Mouse (Mus musculus): ENCODE data around the gene Npl. TPM values are rescaled to one million over a fixed set of nuclear protein-coding genes. Genes with fewer than 3 reads are reported as not detected.

Npl gene
- 6.1 and 7.1 TPM in 2 replicates for polyA plus RNA-seq (2015; fragmentation: Nextera tagmentation; extraction: Ambion mirVana)

DNA sequence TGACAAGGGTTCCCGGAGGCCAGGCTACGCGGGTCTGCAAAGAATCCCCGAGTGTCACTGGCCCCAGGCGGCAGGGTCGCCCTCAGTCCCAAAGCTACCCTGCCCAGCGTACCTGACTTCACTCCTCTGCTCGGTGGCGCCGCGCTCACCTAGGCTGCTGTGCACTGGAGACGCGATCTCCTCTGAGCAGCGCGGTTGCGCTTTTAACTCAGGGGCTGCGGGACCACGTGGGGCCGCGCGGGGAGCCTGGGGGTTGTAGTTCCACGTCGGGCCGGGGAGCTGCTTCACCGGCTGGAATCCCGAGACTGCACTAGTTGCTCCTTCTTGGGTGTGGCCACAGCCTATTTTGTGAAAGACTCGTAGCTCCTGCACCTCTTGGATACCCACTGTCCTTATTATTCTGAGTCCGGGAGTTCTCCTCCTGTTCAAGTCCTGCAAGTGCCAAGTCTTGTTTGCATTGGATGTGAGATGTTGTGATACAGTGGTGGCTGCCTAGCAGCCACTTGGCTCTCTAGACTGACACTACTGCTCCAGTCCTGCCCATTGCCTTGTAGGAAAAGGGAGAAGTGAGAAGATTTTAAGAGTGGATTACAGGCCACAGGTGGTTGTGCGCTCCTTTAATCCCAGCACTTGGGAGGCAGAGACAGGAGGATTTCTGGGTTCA is at the start of gene Npl:
Gene Npl (minus strand): TSS at position 510 of the 664 bp plus-strand sequence.
- Histone ChIP-seq H3K36me3 (replicated peaks) (no peaks in the 10 kb centered on the region), H3K9ac (no peak within 1 kb of the TSS), H3K9me3 (replicated peaks) (no peaks in the 10 kb centered on the region), H3K27me3 (peaks cover 3% of the 10 kb centered on the region; the same call in 1 of the 2 replicates), H3K27ac (replicated peaks) (no peak within 1 kb of the TSS), H3K4me3 (replicated peaks) (peak within 1 kb of the TSS; percentile 49), H3K4me2 (peak within 1 kb of the TSS; percentile 62), H3K4me1 (replicated peaks) (no peaks in the 10 kb centered on the region; the same call in 1 of the 2 replicates)
- peak; percentile 56; the same call in 1 of the 2 replicates for ATAC-seq (ENCODE audit: insufficient read depth)
- 5% methylated on average over 29 of the region's 29 CpGs for WGBS (ENCODE audit: insufficient replicate concordance)

DNA sequence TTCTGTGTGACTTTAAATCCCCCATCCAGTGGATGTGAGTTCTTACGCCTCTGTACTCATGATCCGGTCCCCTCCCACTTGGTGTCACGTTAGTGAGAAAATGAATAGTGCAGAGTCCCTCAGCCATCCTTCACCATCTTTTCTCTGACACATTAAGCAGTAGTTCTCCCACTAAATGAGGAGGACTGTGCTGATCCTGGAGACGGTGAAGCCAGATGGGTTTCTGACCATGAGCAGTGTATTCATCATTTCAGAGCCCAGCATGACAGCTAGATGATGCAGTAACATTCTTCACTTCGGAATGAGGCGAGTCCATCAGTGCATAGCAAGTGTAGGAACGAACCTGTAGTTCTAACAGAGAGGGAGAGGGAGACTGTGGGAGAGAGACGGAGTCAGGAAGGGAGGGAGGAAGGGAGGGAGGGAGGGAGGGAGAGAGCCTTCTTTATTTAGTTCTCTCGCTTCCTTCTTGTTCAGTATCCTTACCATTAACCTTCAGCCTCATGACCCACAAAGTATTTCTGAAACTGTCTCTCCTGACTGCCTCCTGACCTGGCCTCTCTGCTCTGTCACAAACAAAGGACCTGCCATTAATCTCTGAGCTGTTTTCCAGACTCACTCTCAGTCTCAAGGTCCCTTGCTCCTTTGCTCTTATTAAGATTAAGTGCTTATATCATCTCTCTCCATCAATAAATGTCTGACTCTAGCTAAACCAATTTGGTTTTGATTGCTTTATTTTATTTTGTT is 49.6 kb upstream of the Npl start:
- ATAC-seq (ENCODE audit: insufficient read depth): no peak
- no peak overlapping the region for H3K27ac ChIP-seq (replicated peaks)
- no peaks in the 10 kb centered on the region for H3K9me3 ChIP-seq (replicated peaks)
- H3K36me3 ChIP-seq (replicated peaks): no peaks in the 10 kb centered on the region
- 54% methylated on average over 8 of the region's 9 CpGs for WGBS (ENCODE audit: insufficient replicate concordance)
- no peak overlapping the region for H3K9ac ChIP-seq
- H3K4me1 ChIP-seq (replicated peaks): no peaks in the 10 kb centered on the region
- H3K27me3 ChIP-seq: no peaks in the 10 kb centered on the region
- H3K4me3 ChIP-seq (replicated peaks): no peak overlapping the region
- no peak overlapping the region for H3K4me2 ChIP-seq

DNA sequence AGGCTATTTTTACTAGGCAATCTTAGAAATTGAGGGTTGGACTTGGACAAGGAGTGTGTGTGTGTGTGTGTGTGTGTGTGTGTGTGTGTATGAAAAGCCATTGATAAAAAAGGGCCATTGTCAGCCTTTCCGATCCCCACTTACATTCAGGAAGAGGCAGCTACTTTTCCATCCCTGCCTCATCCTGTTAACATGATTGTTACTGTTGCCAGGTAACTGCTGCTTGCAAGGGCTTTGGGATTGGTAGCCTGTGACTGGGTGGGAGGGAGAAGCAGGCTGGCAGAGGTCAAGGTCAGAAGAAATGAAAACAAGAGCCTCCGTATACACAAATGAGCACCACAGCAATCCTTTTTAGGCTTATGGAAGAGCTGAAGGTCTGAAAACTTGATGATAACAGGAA is 48.9 kb upstream of the Npl start:
- 46% methylated on average over 2 of the region's 2 CpGs for WGBS (ENCODE audit: insufficient replicate concordance)
- no peak overlapping the region for H3K4me2 ChIP-seq
- no peak for ATAC-seq (ENCODE audit: insufficient read depth)
- no peaks in the 10 kb centered on the region for H3K9me3 ChIP-seq (replicated peaks)
- H3K9ac ChIP-seq: no peak overlapping the region
- no peaks in the 10 kb centered on the region for H3K27me3 ChIP-seq
- H3K27ac ChIP-seq (replicated peaks): no peak overlapping the region
- no peaks in the 10 kb centered on the region for H3K4me1 ChIP-seq (replicated peaks)
- no peaks in the 10 kb centered on the region for H3K36me3 ChIP-seq (replicated peaks)
- no peak overlapping the region for H3K4me3 ChIP-seq (replicated peaks)

DNA sequence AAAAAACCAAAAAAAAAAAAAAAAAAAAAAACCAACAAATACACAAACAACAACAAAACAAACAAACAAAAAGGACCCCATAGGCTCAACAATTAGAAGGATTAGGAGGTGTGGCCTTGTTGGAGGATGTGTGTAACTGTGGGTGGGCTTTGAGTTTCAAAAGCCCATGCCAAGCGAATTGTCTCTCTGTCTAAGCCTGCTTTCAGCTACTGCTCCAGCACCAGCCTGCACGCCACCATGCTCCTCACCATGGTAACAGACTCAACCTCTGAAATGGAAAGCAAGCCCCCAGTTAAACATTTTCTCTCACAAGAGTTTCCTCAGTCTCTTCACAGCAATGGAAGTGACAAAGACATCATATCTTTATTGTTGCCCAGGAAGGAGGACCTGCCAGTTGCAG is 43.8 kb upstream of the Npl start:
- 75% methylated on average over 2 of the region's 2 CpGs for WGBS (ENCODE audit: insufficient replicate concordance)
- Histone ChIP-seq H3K4me2 (no peak overlapping the region), H3K9me3 (replicated peaks) (no peaks in the 10 kb centered on the region), H3K4me1 (replicated peaks) (no peaks in the 10 kb centered on the region), H3K27me3 (no peaks in the 10 kb centered on the region), H3K9ac (no peak overlapping the region), H3K36me3 (replicated peaks) (no peaks in the 10 kb centered on the region), H3K27ac (replicated peaks) (no peak overlapping the region), H3K4me3 (replicated peaks) (no peak overlapping the region)
- ATAC-seq (ENCODE audit: insufficient read depth): no peak

DNA sequence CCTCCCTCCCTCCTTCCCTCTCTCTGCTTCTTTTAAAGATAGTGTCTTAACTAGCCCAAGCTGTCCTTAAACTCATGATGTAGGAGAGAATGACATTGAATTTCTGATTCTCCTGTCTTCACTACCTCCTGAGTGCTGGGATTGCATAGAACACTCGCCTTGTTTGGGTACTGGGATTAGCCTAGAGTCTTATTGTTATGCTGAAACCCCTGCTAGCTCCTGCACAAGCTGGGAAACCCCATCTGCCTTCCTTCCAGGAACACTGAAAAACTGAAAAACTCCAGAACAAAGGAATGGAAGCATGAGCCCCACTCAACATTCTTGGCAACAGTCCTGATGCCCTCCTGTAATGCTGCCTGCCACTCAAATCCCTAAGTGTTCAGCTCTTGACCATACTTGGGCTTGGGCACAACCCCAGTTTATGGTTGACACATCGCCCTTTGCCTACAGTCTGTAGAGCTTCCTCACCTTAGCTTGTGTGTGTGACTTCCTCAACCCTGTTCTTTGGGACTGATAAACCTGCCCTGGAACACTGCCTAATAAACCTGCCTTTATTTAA is 40.4 kb upstream of the Npl start:
- H3K9me3 ChIP-seq (replicated peaks): no peaks in the 10 kb centered on the region
- H3K4me2 ChIP-seq: no peak overlapping the region
- 58% methylated on average over 2 of the region's 2 CpGs for WGBS (ENCODE audit: insufficient replicate concordance)
- no peaks in the 10 kb centered on the region for H3K36me3 ChIP-seq (replicated peaks)
- H3K9ac ChIP-seq: no peak overlapping the region
- H3K27me3 ChIP-seq: no peaks in the 10 kb centered on the region
- H3K4me3 ChIP-seq (replicated peaks): no peak overlapping the region
- ATAC-seq (ENCODE audit: insufficient read depth): no peak
- no peaks in the 10 kb centered on the region for H3K4me1 ChIP-seq (replicated peaks)
- no peak overlapping the region for H3K27ac ChIP-seq (replicated peaks)

DNA sequence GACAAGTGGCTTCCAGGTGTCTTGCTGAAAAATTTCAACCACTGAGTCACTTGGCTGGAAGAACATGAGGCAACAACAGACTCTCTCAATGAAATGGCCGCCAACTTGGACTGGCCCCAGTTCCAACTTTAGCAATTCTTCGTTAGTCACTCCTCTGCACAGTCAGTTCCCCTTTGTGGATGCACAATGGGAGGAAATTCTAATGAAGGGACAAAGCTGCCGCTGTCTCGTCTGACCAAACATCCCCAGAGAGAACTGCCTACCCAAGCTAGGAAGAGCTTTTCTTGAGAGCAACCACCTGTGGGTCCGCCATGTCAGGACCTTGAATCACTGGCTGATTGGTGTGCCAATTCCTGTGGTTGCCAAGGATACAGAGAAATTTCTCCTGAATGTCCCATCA is 38.1 kb upstream of the Npl start:
- Histone ChIP-seq H3K9me3 (replicated peaks) (no peaks in the 10 kb centered on the region), H3K36me3 (replicated peaks) (no peaks in the 10 kb centered on the region), H3K4me2 (no peak overlapping the region), H3K4me1 (replicated peaks) (no peaks in the 10 kb centered on the region), H3K9ac (no peak overlapping the region), H3K4me3 (replicated peaks) (no peak overlapping the region), H3K27me3 (no peaks in the 10 kb centered on the region), H3K27ac (replicated peaks) (no peak overlapping the region)
- WGBS (ENCODE audit: insufficient replicate concordance): 35% methylated on average over 5 of the region's 5 CpGs
- ATAC-seq (ENCODE audit: insufficient read depth): no peak

DNA sequence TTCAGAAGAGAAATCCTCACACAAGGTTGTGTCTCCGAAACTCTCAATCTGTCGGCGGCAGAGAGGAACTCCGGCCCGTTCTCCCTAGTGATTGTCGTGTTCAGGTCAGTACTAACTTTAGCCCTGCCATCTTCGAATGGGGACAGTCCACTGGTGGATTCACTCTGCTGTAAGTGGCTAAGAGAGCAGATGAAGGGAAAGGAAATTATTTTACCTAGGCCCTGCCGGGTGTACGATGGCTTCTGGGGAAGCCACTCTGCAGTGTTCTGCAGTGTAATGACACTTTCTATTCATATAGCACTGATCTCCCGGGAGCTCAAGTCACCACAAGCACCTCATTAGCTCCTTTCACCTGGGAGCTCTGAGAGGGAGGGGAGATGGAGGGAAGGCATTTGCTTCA is 37.0 kb upstream of the Npl start:
- WGBS (ENCODE audit: insufficient replicate concordance): 83% methylated on average over 10 of the region's 10 CpGs
- Histone ChIP-seq H3K36me3 (replicated peaks) (no peaks in the 10 kb centered on the region), H3K9me3 (replicated peaks) (no peaks in the 10 kb centered on the region), H3K4me1 (replicated peaks) (no peaks in the 10 kb centered on the region), H3K27ac (replicated peaks) (no peak overlapping the region), H3K27me3 (no peaks in the 10 kb centered on the region), H3K4me3 (replicated peaks) (no peak overlapping the region), H3K9ac (no peak overlapping the region), H3K4me2 (no peak overlapping the region)
- ATAC-seq (ENCODE audit: insufficient read depth): no peak

DNA sequence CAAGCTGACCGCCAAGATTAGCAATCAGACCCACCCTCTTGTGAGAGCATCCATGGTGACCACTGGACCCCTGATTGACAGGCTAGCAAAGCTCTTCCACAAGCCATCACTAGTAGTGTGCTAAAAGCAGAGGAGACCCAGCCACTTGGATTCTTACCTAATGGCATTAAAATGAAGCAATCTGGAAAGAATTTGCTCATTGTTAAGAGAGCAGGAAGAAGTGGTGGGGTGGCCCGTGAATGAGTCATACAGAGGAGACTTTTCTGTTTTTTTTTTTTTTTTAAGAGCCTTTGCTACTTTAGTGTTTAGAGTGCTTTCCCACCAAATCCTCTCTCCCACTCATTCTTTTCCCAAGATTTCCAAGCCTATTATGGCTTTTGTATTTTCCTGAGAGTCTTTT is 35.9 kb upstream of the Npl start:
- H3K4me2 ChIP-seq: no peak overlapping the region

DNA sequence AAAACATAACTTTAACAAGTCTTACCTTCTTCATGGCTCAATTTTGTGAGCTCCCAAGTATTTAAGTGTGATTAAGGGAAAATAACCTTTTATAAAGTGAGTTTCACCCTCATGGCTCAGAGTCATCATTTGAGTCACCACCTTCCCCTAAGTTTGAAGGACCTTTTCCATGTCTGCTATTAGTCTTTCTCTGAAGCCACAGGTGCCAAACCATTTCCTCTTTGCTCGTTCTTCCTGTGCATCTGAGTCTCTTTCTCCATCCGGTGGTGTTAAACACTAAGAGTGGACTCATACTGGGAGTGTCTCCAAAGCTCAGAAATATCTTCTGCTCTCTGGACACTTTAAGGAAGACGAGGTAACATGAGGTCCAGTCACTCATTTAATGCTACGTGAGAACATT is 33.3 kb upstream of the Npl start:
- H3K9ac ChIP-seq: no peak overlapping the region

More for the DNA sequence above, 35.9 kb upstream of the Npl start:
- H3K4me3 ChIP-seq (replicated peaks): no peak overlapping the region
- 55% methylated on average over 2 of the region's 2 CpGs for WGBS (ENCODE audit: insufficient replicate concordance)
- H3K27me3 ChIP-seq: no peaks in the 10 kb centered on the region
- H3K9ac ChIP-seq: no peak overlapping the region
- no peaks in the 10 kb centered on the region for H3K4me1 ChIP-seq (replicated peaks)
- no peaks in the 10 kb centered on the region for H3K9me3 ChIP-seq (replicated peaks)
- H3K36me3 ChIP-seq (replicated peaks): no peaks in the 10 kb centered on the region
- no peak overlapping the region for H3K27ac ChIP-seq (replicated peaks)
- no peak for ATAC-seq (ENCODE audit: insufficient read depth)

DNA sequence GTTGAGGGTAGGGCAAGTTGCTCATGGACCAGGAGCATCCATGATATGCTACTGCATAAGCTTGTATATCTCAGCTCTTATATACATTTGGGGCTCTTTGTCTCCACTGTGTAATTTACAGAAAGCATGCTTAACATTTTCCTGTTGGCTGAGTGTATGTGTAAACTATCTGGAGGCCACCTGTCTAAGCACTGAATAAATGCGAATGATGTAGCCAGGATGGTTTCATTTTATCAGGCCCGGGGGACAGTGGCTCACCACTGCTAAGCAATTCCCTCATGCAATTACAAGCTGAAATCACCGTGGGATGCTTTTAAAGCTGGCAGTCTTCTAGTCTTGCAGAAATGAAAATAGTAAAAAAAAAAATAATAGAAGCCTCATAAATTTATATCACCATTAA is 24.9 kb upstream of the Npl start:
- Histone ChIP-seq H3K9ac (no peak overlapping the region), H3K27ac (replicated peaks) (no peak overlapping the region), H3K36me3 (replicated peaks) (no peaks in the 10 kb centered on the region), H3K4me1 (replicated peaks) (no peaks in the 10 kb centered on the region), H3K4me2 (no peak overlapping the region), H3K9me3 (replicated peaks) (no peaks in the 10 kb centered on the region), H3K4me3 (replicated peaks) (no peak overlapping the region), H3K27me3 (no peaks in the 10 kb centered on the region)
- ATAC-seq (ENCODE audit: insufficient read depth): no peak
- WGBS (ENCODE audit: insufficient replicate concordance): 63% methylated on average over 3 of the region's 3 CpGs

More for the DNA sequence above, 33.3 kb upstream of the Npl start:
- H3K27me3 ChIP-seq: no peaks in the 10 kb centered on the region
- no peak overlapping the region for H3K4me2 ChIP-seq
- H3K4me3 ChIP-seq (replicated peaks): no peak overlapping the region
- H3K27ac ChIP-seq (replicated peaks): no peak overlapping the region
- no peaks in the 10 kb centered on the region for H3K4me1 ChIP-seq (replicated peaks)
- no peaks in the 10 kb centered on the region for H3K36me3 ChIP-seq (replicated peaks)
- no peak for ATAC-seq (ENCODE audit: insufficient read depth)
- WGBS (ENCODE audit: insufficient replicate concordance): 29% methylated on average over 4 of the region's 4 CpGs
- H3K9me3 ChIP-seq (replicated peaks): no peaks in the 10 kb centered on the region

DNA sequence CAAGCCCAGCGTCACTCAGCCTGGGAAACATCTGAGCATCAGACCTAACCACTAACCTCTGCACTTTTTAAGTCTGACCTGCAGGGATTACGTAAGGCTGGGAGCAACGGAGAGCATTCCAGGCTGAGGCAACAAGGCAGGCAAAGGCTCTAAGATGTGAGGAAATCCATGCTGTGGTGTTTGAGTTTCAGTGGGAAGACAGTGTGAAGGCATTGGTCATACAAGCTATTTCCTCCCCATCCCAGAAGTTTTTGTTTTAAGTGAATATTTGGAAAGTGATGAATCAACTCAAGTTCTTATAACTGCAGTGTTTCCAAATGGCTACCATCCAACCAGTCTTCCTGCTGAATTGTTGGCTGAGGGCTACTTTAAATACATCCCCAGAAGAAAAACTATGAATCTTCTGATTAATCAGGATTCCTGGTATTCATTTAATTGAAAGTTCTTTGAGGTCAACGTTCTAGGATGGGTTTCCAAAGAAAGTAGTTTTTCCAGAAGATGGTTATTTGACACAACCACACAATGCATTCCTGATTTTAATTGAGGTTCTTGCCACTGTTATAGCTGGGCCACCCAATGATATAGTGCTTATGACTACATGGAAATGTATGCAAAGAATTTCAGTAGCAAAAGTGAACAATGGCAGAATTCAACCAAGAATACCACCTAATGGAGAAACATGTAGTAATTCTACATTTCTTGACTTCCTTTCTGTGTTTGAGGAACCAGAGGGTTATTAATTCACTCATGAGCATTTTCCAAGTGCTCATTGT is 22.6 kb upstream of the Npl start:
- no peaks in the 10 kb centered on the region for H3K4me1 ChIP-seq (replicated peaks)
- WGBS (ENCODE audit: insufficient replicate concordance): 53% methylated on average over 4 of the region's 4 CpGs
- no peaks in the 10 kb centered on the region for H3K9me3 ChIP-seq (replicated peaks)
- no peak overlapping the region for H3K27ac ChIP-seq (replicated peaks)
- H3K4me3 ChIP-seq (replicated peaks): no peak overlapping the region
- H3K9ac ChIP-seq: no peak overlapping the region
- ATAC-seq (ENCODE audit: insufficient read depth): no peak
- no peaks in the 10 kb centered on the region for H3K36me3 ChIP-seq (replicated peaks)
- H3K27me3 ChIP-seq: no peaks in the 10 kb centered on the region
- H3K4me2 ChIP-seq: no peak overlapping the region
